Mouse (Mus musculus) heart, embryonic 16.5 days (tissue): ENCODE data around the gene Gfm2. TPM values are rescaled to one million over a fixed set of nuclear protein-coding genes. Genes with fewer than 3 reads are reported as not detected.

Experiments
- polyA plus RNA-seq: library from polyadenylated mRNA; unstranded; fragments of >200 nt; fragmentation: Nextera tagmentation; extraction: Ambion mirVana; gene quantifications from 2 replicates; pipeline ENCODE4 v1.2.1, GENCODE M21; 2015

Gfm2 gene
- polyA plus RNA-seq, 1 experiment from 2014 or later, result 33.9 TPM

Other genes with a start within 250 kb of the Gfm2 start
- gene Gcnt4, start 213.2 kb upstream of the Gfm2 start, polyA plus RNA-seq, result 0.29 and 0.41 TPM in 2 replicates
- gene 1700029F12Rik, start 103.6 kb upstream of the Gfm2 start, polyA plus RNA-seq, result not detected in 2 replicates
- 2.5 and 3.2 TPM in 2 replicates for gene Fam169a, start 70.7 kb upstream of the Gfm2 start, polyA plus RNA-seq
- gene Gm6169, start 38.7 kb upstream of the Gfm2 start, polyA plus RNA-seq, result 2.4 and 9.4 TPM in 2 replicates
- 37.4 and 41.8 TPM in 2 replicates for gene Nsa2, start within 50 bp of the Gfm2 start, polyA plus RNA-seq
- 37.0 and 46.5 TPM in 2 replicates for gene Hexb, start 60.4 kb downstream of the Gfm2 start, polyA plus RNA-seq
- 4.7 and 4.9 TPM in 2 replicates for gene Enc1, start 103.2 kb downstream of the Gfm2 start, polyA plus RNA-seq